Mouse (Mus musculus): ENCODE measurements around the gene Usp50.

DNA sequence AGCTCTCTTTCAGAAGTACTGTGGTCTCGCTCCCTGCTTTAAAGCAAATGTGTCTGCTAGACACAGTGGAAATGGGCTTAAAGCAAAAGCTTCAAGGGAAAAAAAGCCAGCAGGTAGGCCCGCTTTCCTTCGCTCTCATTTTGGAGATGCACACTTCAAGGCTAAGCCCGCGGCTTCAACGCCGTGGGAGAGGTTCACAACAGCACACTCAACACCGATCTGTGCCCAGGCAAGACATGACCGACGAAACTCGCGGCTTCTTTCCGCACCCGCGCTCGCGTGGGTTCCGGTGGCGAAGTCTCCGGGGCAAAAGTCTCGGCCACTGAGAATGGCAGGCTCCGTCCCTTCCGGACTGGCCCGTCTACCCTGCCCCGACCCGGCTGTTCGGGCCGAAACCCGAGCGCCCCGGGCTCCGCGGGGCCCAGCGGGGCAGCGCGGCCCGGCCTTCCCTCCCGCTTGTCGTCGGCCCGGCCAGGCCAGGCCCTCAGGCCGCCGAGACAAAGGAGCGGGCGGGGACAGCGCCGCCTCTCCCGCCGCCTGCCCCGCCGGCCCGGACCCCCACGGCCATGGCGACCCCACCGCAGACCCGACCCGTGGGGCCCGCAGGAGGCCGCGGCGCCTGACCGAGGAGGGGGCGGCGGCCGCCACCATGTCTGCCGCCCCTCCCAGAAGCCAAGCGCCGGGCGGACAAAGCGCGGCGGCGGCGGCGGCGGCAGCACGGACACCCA is 108.7 kb downstream of the Usp50 start:
- TF ChIP-seq CTCF (IDR thresholded peaks at IDR 0.05; ENCODE audit: extremely low read depth, insufficient read depth, insufficient read length, insufficient replicate concordance) (no peak), POLR2A (IDR thresholded peaks at IDR 0.05; ENCODE audit: low read depth, low read length) (no peak)

Data from spleen, adult 2 months (tissue).